Mouse (Mus musculus) small intestine, adult 2 months (tissue): Measurements from ENCODE around the gene Asgr2.
"Not testable (repeated sequence)": the region's sequence is repeated elsewhere in the genome, so short reads cannot be mapped to it uniquely, and the experiment has no call there.

Experiments
- CTCF ChIP-seq: fragments of 200-500 bp; IDR thresholded peaks from 2 replicates; pipeline ENCODE4 v1.5.1; 2012; ENCODE audit warnings: low read depth, mild to moderate bottlenecking, control low read depth, inconsistent platforms, low read length, moderate library complexity, mixed read lengths; ENCODE audit not compliant: insufficient replicate concordance, insufficient read length; ENCODE audit errors: extremely low read depth
- POLR2A ChIP-seq: fragments of 200-500 bp; IDR thresholded peaks from 2 replicates; pipeline ENCODE4 v1.6.1; 2012; ENCODE audit warnings: low read depth, mild to moderate bottlenecking, control low read depth, inconsistent platforms, low read length, moderate library complexity

- TF ChIP-seq CTCF, POLR2A: not testable (repeated sequence)
These were observed 42.6 kb downstream of the Asgr2 start for GRCm38 (mm10) chr11:70135001-70135400.
